Mouse (Mus musculus) E14TG2a.4 (cell line): Measurements from ENCODE around the gene Kcnd1.
A peak's percentile ranks its signal among the peaks of the same experiment; 100 is the strongest.

ENCODE experiments used
- CTCF ChIP-seq: conservative IDR thresholded peaks from 2 replicates; pipeline ENCODE4 v1.5.1; 2014; ENCODE audit warnings: low read length
- POU5F1 ChIP-seq: IDR thresholded peaks from 2 replicates; pipeline ENCODE4 v1.6.1; 2014; ENCODE audit warnings: low read length, borderline replicate concordance

DNA sequence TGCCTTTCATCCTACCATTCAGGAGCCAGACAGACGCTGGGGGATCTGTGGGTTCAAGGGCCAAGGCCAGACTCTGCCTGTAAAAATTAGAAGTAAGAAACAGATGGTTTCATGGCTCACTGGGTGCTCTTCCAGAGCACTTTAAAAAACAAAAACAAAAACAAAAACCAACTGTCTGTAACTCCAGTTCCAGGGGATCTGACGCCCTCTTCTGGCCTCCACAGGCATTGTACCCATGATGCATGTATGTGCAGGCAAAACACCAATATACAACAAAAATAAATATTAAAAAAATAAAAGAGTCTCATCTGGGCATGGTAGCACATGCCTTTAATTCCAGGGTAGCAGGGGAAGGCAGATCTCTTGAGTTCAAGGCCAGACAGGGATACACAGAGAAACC is 49.3 kb upstream of the Kcnd1 start:
- TF ChIP-seq POU5F1 (no peak), CTCF (peak; percentile 39)
